Mouse (Mus musculus): ENCODE data around the gene Gm20388.

DNA sequence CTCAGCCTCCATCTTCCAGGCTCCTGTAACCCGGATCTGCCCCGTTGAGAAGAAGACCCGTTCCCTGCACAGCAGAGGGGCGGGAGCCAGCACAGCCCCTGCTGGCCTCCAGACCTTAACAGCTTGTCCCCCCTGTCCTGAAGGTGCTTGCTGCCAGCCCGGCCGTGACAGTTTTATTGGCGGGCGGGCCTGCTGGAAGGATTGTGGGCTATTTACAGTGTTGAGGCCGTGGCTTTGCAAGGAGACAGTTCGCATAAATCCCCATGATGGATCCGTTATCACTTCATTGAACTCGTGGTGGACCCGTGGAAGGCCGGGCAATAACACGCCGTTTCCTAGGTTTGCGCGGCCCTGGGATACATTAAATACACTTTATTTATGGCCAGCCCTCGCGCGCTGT is 481.2 kb downstream of the Gm20388 start:
- no peak for TF ChIP-seq CTCF (IDR thresholded peaks at IDR 0.05; ENCODE audit: low read depth, low read length)
- no peak for TF ChIP-seq EP300 (IDR thresholded peaks at IDR 0.05; ENCODE audit: insufficient read depth, low read depth, low read length)
- no peak for TF ChIP-seq POLR2A (IDR thresholded peaks at IDR 0.05; ENCODE audit: insufficient read depth, low read length)

All from ES-Bruce4 (cell line).